Mouse (Mus musculus): ENCODE measurements around the gene Ccl7.
A peak's percentile ranks its signal among the peaks of the same experiment; 100 is the strongest.

Gene Ccl7

DNA sequence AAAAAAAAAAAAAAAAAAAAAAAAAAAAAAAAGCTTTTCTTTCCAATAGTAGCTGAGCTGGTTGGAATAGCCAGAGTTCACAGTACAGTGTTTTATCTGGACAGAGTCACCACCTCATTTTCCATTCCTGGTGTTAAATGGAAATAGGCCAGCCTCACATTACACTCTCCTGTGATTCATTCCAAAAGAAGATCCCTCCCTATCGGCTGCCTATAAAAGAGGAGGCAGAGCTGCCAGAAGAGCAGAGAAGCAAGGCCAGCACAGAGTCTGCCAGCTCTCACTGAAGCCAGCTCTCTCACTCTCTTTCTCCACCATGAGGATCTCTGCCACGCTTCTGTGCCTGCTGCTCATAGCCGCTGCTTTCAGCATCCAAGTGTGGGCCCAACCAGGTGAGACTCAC is at the start of gene Ccl7:
Ccl7 (plus strand) TSS at position 242 of the 400 bp plus-strand sequence.
- DNase-seq (ENCODE audit: low read depth, low spot score): no peak

DNA sequence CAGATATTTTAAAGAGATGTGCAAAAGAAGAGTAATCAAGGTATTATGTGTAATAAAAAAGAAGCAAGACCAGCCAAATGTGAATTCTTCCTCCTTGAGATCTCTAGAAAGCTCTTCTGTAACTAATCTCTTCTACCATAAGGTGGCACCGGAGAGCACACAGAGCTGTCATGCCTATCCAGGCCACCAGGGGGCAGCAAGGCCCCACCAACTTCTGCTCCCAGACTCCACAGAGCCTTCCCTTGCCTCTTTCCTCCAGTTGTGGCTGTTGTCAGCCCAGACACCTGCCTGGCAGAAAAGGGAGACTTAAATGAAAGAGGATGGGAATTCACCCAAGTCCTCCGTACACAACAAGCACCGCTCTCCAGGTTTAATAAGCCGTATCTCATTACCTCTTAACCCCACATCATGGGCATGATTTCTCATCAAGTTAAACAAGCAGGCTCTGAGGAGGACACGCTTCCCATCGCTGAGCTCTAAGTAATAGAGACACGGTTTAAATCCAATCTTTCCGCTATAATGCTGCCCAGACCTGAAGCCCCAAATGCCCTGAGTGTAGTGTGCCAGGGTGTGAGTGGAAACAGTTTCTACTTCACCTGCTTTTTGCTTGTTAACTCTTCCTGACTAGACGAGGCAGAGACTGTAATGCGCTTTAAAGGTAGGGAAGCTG is 49.2 kb upstream of the Ccl7 start:
- peak; percentile 63 for DNase-seq (ENCODE audit: low read depth, low spot score)

DNA sequence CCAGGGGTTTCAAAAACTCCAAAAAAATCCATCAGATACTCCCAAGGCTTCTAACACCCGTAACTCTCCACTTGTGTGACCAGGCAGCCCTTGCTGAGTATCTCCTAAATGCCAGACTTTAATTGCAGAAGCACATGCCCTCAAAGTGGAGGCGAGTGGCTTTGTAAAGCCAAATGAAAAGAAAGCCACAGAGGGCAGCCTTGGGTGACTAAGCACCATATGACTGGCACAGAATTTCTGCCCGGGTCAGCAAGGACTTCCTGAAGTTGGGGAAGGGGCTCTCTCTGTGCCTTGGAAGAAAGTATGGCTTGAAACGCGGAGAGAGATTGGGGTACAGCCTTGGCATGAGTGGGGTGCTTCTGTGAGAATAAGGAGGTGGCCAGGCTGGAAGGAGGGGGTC is 48.4 kb upstream of the Ccl7 start:
- no peak for DNase-seq (ENCODE audit: low read depth, low spot score)

DNA sequence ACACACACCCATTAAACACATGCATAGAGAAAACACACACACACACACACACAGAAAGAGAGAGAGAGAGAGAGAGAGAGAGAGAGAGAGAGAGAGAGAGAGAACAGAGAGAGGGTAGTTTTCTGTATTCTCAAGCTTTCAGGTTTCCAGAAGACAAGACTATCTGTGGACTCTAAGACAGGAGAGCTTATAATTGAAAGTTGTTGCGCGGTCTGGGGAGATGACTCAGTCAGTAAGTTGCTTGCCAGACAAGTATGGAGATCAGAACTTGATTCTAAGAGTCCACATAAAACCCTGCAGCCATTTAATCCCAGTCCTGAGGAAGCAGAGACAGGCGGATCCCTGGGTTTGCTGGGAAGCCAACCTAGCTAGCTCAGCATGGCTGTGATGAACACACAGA is 46.9 kb upstream of the Ccl7 start:
- no peak for DNase-seq (ENCODE audit: low read depth, low spot score)

DNA sequence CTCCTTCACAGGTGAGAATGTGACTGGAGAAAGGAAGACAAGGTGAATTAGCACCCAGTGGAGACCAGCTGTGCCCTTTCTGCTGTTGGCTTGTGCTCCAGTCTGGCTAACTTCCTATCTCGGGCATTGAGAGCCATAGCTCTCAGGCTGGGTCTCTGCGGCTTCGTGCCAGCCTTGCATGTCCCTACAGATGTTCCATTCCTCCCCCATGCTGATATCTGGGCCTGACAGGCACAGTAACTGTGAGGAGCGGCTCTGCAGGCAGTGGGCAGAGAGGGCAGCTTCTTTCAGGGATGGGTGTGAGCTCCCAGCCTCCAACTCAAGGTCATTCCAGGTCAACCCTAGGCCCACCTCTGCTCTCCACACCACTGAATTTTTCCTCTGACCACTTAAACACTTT is 46.0 kb upstream of the Ccl7 start:
- no peak for DNase-seq (ENCODE audit: low read depth, low spot score)

DNA sequence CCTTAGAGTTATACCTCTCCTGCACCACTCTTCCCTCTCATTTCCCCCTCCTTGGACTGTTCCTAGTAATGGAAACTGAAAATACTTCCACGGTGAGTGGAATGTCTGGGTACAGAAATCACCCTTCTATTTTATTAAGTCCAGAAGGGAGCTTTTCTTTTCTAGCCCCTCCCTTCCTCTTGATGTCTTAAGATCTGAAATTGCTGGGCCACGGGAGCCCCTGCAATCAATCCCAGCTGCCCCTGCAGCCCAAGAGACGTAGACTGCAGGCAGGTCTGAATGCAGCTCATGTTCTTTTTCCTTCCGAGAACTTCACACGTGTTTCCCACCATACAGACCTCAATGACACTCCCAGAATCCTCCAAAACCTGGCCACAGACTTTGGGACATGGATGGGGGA is 44.9 kb upstream of the Ccl7 start:
- DNase-seq (ENCODE audit: low read depth, low spot score): no peak

DNA sequence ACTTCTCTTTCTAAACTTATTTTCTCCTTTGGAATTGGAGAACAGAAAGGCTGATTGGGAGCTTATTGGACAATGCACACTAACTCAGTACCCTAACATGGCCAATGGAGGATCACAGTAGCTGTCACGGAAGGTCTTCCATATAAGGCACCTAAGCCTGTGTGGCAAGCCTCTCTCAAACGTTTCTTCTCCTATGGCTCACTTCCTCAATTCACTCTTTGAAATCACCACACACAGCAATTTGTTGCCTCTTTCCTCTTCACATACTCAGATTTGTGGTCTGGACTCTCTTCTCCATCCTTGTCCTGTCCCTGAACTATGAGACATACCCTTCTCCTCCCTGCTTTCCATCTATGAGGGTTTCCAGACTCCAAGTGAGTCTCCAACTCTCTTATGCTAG is 40.7 kb upstream of the Ccl7 start:
- DNase-seq (ENCODE audit: low read depth, low spot score): no peak

DNA sequence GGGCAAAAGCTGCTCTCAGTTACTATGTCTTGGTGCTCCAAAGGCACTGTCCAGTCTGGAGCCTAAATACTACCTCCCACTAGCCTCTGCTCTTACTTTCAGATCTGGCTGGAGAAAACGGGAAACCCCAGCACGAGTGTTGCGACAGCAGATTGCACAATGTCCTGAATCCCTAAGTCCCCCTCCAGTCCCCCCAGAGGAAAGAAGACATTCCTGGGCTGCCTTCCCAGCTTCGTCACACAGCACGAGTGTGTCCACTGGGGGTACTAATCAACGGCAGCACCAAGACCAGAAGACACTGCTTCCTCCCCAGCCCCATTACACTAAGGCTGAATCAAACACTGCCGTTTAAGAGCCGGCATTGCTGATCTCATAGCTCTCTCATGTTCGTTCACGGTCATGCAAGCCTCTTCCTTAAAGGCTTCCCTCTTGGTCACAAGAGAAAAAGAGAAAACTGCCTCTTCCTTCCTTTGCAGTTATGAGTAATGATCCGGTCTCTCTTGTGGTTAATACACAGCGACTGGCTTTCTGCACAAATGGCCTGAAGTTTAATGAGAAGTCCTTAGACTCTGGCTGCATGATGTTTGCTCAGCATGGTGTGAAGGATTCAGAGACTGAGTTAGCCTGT is 38.6 kb upstream of the Ccl7 start:
- DNase-seq (ENCODE audit: low read depth, low spot score): no peak

DNA sequence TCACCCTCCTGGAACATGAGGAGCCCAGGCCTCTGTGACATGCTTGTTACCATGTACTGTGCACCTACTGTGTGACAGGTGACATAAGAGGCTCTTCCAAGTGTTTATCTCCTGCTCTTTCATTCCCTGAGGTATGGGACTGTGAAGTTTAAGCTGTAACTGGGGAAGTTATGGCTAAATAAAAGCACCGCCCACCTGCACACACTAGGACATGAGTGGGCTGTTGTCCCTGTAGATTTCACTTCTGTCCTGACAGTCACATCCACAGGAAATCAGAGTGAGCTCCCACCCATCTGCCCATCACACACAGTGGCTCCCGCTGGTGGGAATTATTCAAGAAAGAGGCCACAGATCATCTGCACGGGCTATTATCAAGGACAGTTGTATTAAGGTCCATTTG is 35.4 kb upstream of the Ccl7 start:
- DNase-seq (ENCODE audit: low read depth, low spot score): no peak

DNA sequence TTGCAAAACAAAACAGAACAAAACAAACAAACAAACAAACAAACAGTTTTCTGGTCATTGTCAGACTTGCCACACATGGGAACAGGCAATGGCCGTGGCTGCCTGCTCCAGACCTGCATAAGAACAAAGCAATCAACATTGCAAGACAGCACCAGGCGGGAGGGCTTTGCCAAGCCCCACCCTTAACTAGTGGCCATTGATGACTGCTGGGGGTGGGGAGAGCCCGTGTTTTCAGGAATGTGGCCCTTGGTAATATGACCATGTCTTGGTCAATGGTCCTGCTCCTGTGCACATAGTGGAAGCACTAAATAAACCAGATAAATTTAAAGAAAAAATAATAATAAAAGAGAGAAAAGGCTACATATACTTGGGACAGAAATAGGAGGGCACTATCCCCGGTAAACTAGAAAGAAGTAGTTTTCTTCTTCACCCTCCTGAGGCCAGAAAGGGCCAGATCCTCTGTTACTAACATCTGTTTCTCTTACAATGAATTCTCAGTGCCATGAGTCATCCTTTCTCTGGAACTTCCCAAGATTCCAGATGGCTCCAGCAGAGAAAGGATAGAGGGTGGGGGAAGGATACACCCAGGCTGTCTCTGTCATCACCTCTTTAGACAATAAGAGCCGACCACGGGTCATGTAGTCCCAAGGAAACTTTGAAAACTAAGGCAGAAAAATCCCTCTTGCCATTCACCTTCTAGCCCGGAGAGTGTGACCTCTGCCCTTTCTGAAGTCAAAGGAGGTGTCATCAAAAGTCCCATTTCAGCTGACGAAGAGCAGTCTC is 33.9 kb upstream of the Ccl7 start:
- DNase-seq (ENCODE audit: low read depth, low spot score): no peak

DNA sequence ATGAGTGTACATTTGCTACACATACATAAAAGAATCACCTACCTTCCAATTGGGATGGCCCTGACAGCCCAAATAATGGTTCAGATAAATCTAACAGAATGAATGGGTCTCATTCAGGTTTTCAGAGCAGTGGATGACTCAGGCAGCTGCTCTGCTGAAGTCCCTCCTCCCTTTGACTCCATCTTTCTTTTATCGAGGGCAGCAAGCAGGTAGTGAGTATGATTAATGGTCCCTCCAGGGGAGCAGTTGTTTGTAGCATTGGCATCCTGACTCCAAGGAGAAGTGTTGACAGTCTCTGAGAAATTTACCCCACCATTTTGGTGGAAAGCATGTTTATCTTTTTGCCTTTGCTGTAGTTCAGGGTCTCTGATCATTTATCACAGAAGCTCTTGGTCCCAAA is 31.8 kb upstream of the Ccl7 start:
- DNase-seq (ENCODE audit: low read depth, low spot score): no peak

DNA sequence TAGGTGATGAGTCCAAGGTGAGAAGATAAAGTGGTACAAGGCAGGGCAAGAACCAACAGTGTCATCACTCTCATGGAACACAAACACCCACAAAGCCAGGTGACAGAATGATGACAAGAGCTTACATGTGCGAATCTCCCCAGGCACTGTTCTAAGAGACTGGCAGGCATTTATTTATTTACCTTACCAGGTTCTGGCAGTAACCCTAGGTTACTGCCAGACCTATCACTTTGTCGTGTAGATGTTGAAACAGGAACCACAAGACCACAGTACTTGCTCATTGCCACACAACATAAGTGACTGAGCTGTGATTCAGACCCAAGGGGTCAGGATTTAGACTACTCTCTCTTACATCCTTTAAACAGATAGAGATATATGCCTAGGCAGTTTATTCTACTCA is 30.4 kb upstream of the Ccl7 start:
- no peak for DNase-seq (ENCODE audit: low read depth, low spot score)

DNA sequence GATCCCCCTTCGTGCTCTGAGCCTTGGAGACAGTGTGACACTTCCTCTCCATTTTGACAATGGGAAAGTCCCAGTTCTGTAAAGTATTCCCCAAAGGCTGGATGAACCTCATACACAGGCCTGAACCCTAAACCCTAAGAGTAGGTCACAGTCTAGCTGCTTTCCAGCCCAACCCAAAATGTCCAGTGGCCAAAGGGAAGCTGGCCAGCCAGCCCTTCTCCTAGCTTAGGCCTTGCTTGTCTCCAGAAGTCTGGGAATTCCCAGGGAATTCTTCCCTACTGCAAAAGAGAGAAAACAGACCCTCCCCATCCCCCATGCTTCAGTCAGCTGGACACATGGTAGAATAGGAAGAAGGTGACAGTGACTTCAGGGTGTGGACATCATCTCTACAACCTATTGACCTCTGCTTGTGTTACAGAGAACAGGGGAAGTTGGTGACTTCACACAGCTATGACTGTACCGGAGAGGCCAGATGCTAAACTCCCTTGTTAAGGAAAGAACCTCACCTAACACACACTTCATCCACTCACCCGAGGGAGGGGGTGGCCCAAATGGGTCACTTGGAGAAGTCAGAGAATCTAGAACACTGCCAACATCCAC is 29.2 kb upstream of the Ccl7 start:
- DNase-seq (ENCODE audit: low read depth, low spot score): no peak

DNA sequence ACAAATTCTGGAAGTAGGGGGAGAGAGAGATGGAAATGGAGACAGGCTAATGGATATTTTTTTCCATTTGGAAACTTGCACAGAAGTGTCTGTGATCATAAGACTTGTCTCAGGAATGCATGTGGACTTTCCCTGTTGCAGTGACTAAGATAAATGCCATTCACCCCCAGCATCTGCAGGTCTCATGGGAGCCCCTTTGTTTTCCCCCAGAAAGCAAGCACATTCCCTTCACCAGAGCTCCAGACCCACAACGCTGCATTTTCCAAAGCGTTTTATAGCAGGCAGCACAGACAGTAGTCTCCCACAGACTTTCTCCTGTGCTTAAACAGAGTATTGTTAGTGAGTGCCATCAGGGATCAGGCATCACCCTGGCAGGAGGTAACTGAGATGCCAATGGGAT is 26.1 kb upstream of the Ccl7 start:
- no peak for DNase-seq (ENCODE audit: low read depth, low spot score)

DNA sequence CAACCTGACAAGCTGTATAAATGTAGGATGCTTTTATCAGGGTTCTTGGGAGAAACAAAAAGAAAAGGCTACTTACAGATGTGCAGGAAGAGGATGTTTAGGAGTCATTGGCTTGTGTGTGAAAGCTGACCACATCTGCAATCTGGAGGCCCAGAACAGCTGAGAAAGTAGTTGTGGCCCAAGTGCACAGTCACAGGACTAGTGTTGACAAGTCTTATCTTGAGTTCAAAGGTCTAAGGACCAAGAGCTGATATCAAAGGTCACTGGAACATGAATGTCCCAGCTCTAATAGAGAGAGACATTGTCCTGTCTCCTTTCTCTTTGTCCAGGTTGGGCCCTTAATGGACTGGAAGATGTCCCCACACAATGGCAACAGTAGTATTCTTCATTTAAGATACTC is 25.7 kb upstream of the Ccl7 start:
- no peak for DNase-seq (ENCODE audit: low read depth, low spot score)

DNA sequence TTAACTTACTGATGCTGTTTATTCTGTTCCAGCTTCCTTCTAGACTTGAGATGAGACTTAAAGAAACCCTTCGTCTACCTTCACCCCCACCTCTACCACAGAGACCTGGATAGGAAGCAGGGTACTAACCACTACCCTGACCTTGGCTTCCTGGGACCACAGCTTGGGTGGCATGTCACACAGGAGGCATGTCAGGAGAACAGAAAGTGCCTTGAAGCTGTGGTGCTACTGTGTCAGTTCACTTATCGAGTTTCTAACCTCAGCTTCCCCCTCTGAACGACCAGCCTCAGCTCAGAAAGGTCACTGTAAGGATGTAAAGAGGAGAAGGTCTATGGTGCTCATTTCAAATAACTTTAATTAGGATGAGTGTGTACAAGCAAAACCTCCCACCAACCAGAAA is 24.1 kb upstream of the Ccl7 start:
- no peak for DNase-seq (ENCODE audit: low read depth, low spot score)

DNA sequence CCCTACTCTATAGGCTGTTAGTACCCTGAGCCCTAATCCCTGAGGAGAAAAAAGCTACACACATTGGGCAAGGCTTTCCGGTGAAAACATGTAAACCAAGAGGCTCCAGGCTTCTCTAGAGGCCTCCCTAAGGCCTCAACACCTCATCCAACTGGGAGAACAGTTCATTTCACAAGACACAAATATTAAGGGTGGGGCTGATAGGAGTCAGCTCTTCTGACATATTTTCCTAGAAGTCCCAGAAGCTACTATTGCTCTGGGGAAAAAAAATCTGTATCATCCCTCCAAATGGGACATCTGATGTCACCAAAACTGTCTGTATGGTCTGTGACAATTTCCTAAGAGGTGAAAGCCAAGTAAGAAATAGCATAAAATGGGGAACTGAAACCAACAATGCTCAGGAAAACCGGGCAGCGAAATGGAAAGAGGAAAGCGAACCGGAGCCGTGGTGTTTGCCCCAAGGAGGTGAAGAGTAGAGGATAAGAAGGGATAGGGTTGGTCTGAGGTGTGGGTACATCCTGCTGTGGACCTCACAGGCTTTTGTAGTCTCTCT is 22.9 kb upstream of the Ccl7 start:
- no peak for DNase-seq (ENCODE audit: low read depth, low spot score)

DNA sequence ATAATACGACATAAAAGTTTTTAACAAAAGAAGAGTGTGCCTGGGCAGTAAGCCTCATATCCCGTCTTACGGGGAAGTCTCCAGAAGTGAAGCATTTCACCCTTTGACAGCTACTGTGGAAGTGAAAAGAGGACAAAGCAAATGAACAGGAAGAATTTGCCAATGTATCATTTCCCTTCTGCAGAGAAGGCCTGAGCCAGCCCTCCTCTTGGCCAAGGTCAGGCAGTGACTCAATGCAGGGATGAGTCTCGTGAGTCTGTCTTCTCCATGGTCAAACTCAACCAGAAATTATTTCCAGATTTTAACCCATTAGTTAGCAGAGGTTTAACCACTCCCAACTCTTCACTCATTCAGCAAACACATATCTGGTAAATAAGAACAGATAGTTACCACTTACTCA is 21.7 kb upstream of the Ccl7 start:
- DNase-seq (ENCODE audit: low read depth, low spot score): no peak

DNA sequence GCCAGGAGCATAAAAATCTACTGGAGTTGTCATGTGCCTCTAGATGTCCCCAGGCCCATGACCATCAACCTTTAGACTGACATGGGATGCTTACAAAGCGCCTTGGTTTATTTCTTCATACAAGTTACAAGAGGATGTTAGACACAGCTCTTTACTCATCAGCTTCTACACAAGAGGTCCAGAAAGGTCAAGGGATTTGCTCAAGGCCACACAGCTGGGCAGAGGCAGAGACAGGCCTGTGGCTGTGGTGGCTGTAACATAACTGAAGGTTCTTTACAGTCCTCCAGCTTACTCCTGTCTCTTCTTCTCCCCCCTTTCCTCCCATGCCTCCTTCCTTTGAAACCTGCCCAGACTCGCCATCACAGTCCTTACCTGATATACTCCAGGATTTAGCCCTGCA is 15.3 kb upstream of the Ccl7 start:
- no peak for DNase-seq (ENCODE audit: low read depth, low spot score)

DNA sequence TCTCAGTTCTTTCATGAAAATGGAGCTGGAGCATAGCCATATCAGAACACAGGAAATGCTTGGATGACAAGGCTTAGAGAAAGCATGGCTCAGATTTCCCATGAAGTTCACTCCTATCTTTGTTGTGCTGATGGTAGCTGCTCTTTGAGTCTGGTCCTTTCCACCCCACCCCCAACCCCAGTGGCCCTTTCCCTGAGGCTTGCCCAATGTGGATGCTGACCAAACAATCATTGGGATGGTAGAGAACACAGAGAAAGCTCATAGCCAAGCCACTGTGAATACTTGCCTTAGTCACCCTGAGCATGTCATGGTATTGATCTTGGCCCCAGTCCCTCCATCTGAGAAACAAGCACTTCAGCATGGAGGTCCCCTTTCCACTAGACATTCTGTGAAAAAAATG is 13.4 kb upstream of the Ccl7 start:
- no peak for DNase-seq (ENCODE audit: low read depth, low spot score)

DNA sequence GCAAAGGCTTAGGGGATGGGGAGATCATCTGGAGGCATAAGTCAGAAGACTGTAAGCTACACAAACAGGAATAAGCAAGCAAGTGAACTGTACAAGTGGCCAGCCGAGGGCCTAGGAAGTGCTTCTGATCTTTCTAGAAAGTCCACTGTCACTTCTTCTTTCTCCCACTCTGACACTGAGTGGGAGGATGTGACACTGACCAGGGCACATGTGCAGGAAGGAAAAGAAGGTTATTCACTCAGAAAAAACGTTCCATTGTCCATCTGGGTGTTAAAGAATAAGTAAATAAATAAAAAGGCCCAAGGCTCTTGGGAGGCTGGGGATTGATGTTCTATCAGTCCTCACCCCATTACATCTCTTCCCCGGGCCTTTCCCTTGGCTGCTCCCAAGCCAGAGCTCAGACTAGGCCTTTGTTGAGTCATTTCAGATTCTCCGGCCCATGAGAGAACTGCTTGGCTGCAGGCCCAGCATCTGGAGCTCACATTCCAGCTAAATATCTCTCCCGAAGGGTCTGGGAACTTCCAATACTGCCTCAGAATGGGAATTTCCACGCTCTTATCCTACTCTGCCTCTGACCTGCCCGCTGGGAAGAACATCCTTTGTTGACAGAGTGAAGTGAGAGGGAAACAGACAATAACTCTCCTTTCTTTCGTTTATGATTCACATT is 12.7 kb upstream of the Ccl7 start:
- no peak for DNase-seq (ENCODE audit: low read depth, low spot score)

DNA sequence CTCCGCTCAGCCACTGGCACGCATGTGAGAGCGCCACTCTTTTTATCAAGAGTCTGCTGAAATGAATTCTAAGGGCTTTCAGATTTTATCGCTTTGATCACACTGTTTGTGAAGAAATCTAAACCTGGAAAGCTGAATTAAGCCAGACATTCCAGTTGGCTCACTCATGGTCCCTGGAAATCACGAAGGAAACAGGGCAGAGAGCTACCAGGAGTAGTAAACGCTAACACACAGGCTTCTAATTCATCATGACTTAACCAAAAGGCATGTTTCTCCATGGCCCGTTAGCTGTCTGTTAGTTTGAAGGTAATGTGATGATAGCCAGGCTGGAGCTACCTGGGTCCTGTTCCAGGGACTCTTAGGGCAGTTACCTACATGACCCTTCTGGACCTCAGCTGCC is 11.1 kb upstream of the Ccl7 start:
- no peak for DNase-seq (ENCODE audit: low read depth, low spot score)

All from embryo, embryonic 11.5 days (tissue).